Mouse (Mus musculus): ENCODE measurements around the gene Esyt2. TPM values are rescaled to one million over a fixed set of nuclear protein-coding genes. Genes with fewer than 3 reads are reported as not detected.

Esyt2 gene
- polyA plus RNA-seq, 1 experiment from 2014 or later, result 14.7 TPM

DNA sequence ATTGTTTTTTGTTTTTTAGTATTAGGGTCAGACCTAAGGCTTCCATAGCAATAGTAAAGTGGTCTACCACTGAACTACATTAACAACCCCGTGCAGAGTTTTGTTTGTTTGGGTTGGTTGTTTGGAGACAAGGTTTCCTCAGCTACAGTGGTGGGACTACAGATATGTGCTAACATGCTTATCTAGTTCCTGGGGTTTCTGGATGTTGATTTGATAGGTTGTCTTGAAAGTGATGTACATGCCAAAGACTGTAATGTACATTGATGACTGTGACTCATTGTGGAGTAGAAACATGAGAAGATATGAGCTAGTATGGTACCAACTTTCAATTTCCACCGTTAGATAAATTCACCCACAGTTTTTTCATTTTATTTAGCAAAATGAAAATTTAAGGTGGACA, 2.5 kb downstream of the Esyt2 start:
- Histone ChIP-seq H3K27me3 (ENCODE audit: insufficient read depth, poor library complexity, severe bottlenecking) (no peaks in the 10 kb centered on the region), H3K4me1 (peaks cover 3% of the 10 kb centered on the region; the same call in 1 of the 2 replicates), H3K27ac (no peak overlapping the region), H3K9me3 (no peaks in the 10 kb centered on the region), H3K4me3 (no peak overlapping the region), H3K36me3 (no peaks in the 10 kb centered on the region)
- 58% methylated on average over 2 of the region's 2 CpGs for WGBS
- DNase-seq (ENCODE audit: low spot score), result no peak

GRCm38 (mm10) chr12:116293185-116293584, 12.2 kb downstream of the Esyt2 start:
- H3K4me3 ChIP-seq, result no peak overlapping the region
- no peak for DNase-seq (ENCODE audit: low spot score)
- H3K36me3 ChIP-seq, result no peaks in the 10 kb centered on the region
- H3K27me3 ChIP-seq (ENCODE audit: insufficient read depth, poor library complexity, severe bottlenecking), result no peaks in the 10 kb centered on the region
- 83% methylated on average over 2 of the region's 2 CpGs for WGBS
- H3K4me1 ChIP-seq, result no peaks in the 10 kb centered on the region
- no peaks in the 10 kb centered on the region for H3K9me3 ChIP-seq
- H3K27ac ChIP-seq, result no peak overlapping the region

- no peaks in the 10 kb centered on the region for H3K36me3 ChIP-seq
- no peak overlapping the region for H3K4me3 ChIP-seq
- no peak overlapping the region for H3K27ac ChIP-seq
- no peaks in the 10 kb centered on the region for H3K9me3 ChIP-seq
- H3K27me3 ChIP-seq (ENCODE audit: insufficient read depth, poor library complexity, severe bottlenecking), result no peaks in the 10 kb centered on the region
- DNase-seq (ENCODE audit: low spot score), result no peak
- 79% methylated on average over 4 of the region's 4 CpGs for WGBS
- H3K4me1 ChIP-seq, result no peaks in the 10 kb centered on the region
Observed at GRCm38 (mm10) chr12:116293599-116294292, 12.8 kb downstream of the Esyt2 start.

- DNase-seq (ENCODE audit: low spot score), result no peak
Observed at GRCm38 (mm10) chr12:116299906-116300305, 18.9 kb downstream of the Esyt2 start.

DNA sequence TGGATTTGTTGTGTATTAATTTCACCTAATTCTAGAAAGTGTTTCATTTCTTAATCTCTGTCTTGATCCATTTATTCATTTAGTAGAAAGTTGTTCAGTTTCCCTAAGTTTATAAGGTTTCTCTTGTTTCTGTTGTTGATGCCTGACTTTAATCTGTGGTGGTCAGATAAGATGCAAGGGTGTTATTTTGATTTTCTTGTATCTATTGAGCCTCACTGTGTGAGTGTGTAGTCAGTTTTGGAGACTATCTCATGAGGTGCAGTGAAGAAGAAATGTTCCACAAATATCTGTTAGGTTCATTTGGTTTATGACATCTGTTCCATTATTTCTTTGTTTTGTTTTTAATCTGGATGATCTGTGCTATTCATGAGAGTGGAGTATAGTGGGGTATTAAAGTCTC, 21.2 kb downstream of the Esyt2 start:
- Histone ChIP-seq H3K4me1 (no peaks in the 10 kb centered on the region), H3K27ac (no peak overlapping the region), H3K9me3 (no peaks in the 10 kb centered on the region), H3K4me3 (no peak overlapping the region), H3K36me3 (no peaks in the 10 kb centered on the region), H3K27me3 (ENCODE audit: insufficient read depth, poor library complexity, severe bottlenecking) (no peaks in the 10 kb centered on the region)
- DNase-seq (ENCODE audit: low spot score), result no peak

More at GRCm38 (mm10) chr12:116299906-116300305, 18.9 kb downstream of the Esyt2 start:
- H3K27me3 ChIP-seq (ENCODE audit: insufficient read depth, poor library complexity, severe bottlenecking), result no peaks in the 10 kb centered on the region
- H3K36me3 ChIP-seq, result no peaks in the 10 kb centered on the region
- H3K4me3 ChIP-seq, result no peak overlapping the region
- H3K27ac ChIP-seq, result no peak overlapping the region
- no peaks in the 10 kb centered on the region for H3K4me1 ChIP-seq
- whole genome bisulfite sequencing, result 95% methylated on average over 2 of the region's 2 CpGs
- no peaks in the 10 kb centered on the region for H3K9me3 ChIP-seq

- no peaks in the 10 kb centered on the region for H3K4me1 ChIP-seq
- no peaks in the 10 kb centered on the region for H3K9me3 ChIP-seq
- H3K27ac ChIP-seq, result no peak overlapping the region
- H3K4me3 ChIP-seq, result no peak overlapping the region
- H3K36me3 ChIP-seq, result no peaks in the 10 kb centered on the region
- 77% methylated on average over 1 of the region's 1 CpGs for WGBS
- no peaks in the 10 kb centered on the region for H3K27me3 ChIP-seq (ENCODE audit: insufficient read depth, poor library complexity, severe bottlenecking)
- no peak for DNase-seq (ENCODE audit: low spot score)
Observed at GRCm38 (mm10) chr12:116306042-116306441, 25.0 kb downstream of the Esyt2 start.

- H3K36me3 ChIP-seq, result no peaks in the 10 kb centered on the region
- H3K4me3 ChIP-seq, result no peak overlapping the region
- WGBS, result 81% methylated on average over 3 of the region's 3 CpGs
- no peak for DNase-seq (ENCODE audit: low spot score)
- no peaks in the 10 kb centered on the region for H3K4me1 ChIP-seq
- no peak overlapping the region for H3K27ac ChIP-seq
- no peaks in the 10 kb centered on the region for H3K9me3 ChIP-seq
- H3K27me3 ChIP-seq (ENCODE audit: insufficient read depth, poor library complexity, severe bottlenecking), result no peaks in the 10 kb centered on the region
Observed at GRCm38 (mm10) chr12:116307870-116308269, 26.9 kb downstream of the Esyt2 start.

GRCm38 (mm10) chr12:116308612-116309011, 27.6 kb downstream of the Esyt2 start:
- Histone ChIP-seq H3K27ac (no peak overlapping the region), H3K4me1 (no peaks in the 10 kb centered on the region), H3K36me3 (no peaks in the 10 kb centered on the region), H3K9me3 (no peaks in the 10 kb centered on the region), H3K4me3 (no peak overlapping the region), H3K27me3 (ENCODE audit: insufficient read depth, poor library complexity, severe bottlenecking) (no peaks in the 10 kb centered on the region)
- WGBS, result 77% methylated on average over 2 of the region's 2 CpGs
- no peak for DNase-seq (ENCODE audit: low spot score)

- Histone ChIP-seq H3K36me3 (no peaks in the 10 kb centered on the region), H3K9me3 (no peaks in the 10 kb centered on the region), H3K4me1 (no peaks in the 10 kb centered on the region), H3K27ac (no peak overlapping the region), H3K4me3 (no peak overlapping the region), H3K27me3 (ENCODE audit: insufficient read depth, poor library complexity, severe bottlenecking) (no peaks in the 10 kb centered on the region)
- 86% methylated on average over 1 of the region's 1 CpGs for WGBS
- DNase-seq (ENCODE audit: low spot score), result no peak
Observed at GRCm38 (mm10) chr12:116313816-116314215, 32.8 kb downstream of the Esyt2 start.

GRCm38 (mm10) chr12:116315498-116315897, 34.5 kb downstream of the Esyt2 start:
- Histone ChIP-seq H3K9me3 (no peaks in the 10 kb centered on the region), H3K27ac (no peak overlapping the region), H3K36me3 (no peaks in the 10 kb centered on the region), H3K4me1 (no peaks in the 10 kb centered on the region), H3K27me3 (ENCODE audit: insufficient read depth, poor library complexity, severe bottlenecking) (no peaks in the 10 kb centered on the region), H3K4me3 (no peak overlapping the region)
- DNase-seq (ENCODE audit: low spot score), result no peak
- WGBS, result 86% methylated on average over 3 of the region's 3 CpGs

- Histone ChIP-seq H3K36me3 (no peaks in the 10 kb centered on the region), H3K9me3 (no peaks in the 10 kb centered on the region), H3K4me3 (no peak overlapping the region), H3K27ac (no peak overlapping the region), H3K4me1 (no peaks in the 10 kb centered on the region), H3K27me3 (ENCODE audit: insufficient read depth, poor library complexity, severe bottlenecking) (no peaks in the 10 kb centered on the region)
- WGBS, result 77% methylated on average over 1 of the region's 1 CpGs
- DNase-seq (ENCODE audit: low spot score), result no peak
Observed at GRCm38 (mm10) chr12:116317818-116318217, 36.8 kb downstream of the Esyt2 start.

DNA sequence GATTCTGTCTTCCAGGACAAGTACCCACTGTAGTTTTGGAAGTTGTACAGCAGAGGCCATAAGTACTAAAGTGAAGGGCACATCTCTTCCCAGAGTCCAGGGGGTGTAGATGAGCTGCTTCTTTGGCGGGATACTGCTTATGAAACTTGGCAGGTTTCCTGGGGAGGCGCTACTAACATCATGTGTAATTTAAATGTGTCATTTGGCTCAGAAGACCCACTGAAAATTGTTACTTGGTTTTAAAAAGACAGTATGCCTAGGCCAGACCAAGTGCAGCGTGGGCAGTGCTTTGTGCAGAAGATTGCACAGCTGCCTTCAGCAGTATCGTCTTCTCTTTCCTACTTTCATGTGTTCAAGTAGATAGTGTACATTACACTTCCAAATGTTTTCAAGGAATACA, 44.5 kb downstream of the Esyt2 start:
- no peak overlapping the region for H3K27ac ChIP-seq
- no peak for DNase-seq (ENCODE audit: low spot score)
- 86% methylated on average over 4 of the region's 4 CpGs for WGBS

GRCm38 (mm10) chr12:116326159-116326558, 45.2 kb downstream of the Esyt2 start:
- Histone ChIP-seq H3K36me3 (no peaks in the 10 kb centered on the region), H3K9me3 (no peaks in the 10 kb centered on the region), H3K4me3 (no peak overlapping the region), H3K27ac (no peak overlapping the region), H3K27me3 (ENCODE audit: insufficient read depth, poor library complexity, severe bottlenecking) (no peaks in the 10 kb centered on the region), H3K4me1 (no peaks in the 10 kb centered on the region)
- 76% methylated on average over 1 of the region's 1 CpGs for WGBS
- no peak for DNase-seq (ENCODE audit: low spot score)

More for the DNA sequence above, 44.5 kb downstream of the Esyt2 start:
- no peaks in the 10 kb centered on the region for H3K4me1 ChIP-seq
- no peaks in the 10 kb centered on the region for H3K36me3 ChIP-seq
- no peaks in the 10 kb centered on the region for H3K27me3 ChIP-seq (ENCODE audit: insufficient read depth, poor library complexity, severe bottlenecking)
- no peak overlapping the region for H3K4me3 ChIP-seq
- no peaks in the 10 kb centered on the region for H3K9me3 ChIP-seq

GRCm38 (mm10) chr12:116334253-116334652, 53.3 kb downstream of the Esyt2 start:
- H3K4me3 ChIP-seq, result no peak overlapping the region
- 80% methylated on average over 5 of the region's 5 CpGs for WGBS
- no peaks in the 10 kb centered on the region for H3K4me1 ChIP-seq
- no peaks in the 10 kb centered on the region for H3K27me3 ChIP-seq (ENCODE audit: insufficient read depth, poor library complexity, severe bottlenecking)
- no peak overlapping the region for H3K27ac ChIP-seq
- no peaks in the 10 kb centered on the region for H3K36me3 ChIP-seq
- DNase-seq (ENCODE audit: low spot score), result no peak
- no peaks in the 10 kb centered on the region for H3K9me3 ChIP-seq

All from heart, embryonic 10.5 days (tissue).